Mouse (Mus musculus): ENCODE measurements around the gene C1qtnf6. TPM values are rescaled to one million over a fixed set of nuclear protein-coding genes. Genes with fewer than 3 reads are reported as not detected.

The C1qtnf6 gene
- polyA plus RNA-seq, 1 experiment from 2014 or later = 30.4 TPM

Other genes starting within 250 kb of the C1qtnf6 start
- 0.19 and 0.35 TPM in 2 replicates for gene Csf2rb2, start 225.7 kb downstream of the C1qtnf6 start, polyA plus RNA-seq (2015; fragmentation: Nextera tagmentation; extraction: Ambion mirVana)
- gene Csf2rb, start 205.7 kb downstream of the C1qtnf6 start, polyA plus RNA-seq (2015; fragmentation: Nextera tagmentation; extraction: Ambion mirVana) = 1.2 TPM in 2 replicates
- gene Tex33, start 135.5 kb downstream of the C1qtnf6 start, polyA plus RNA-seq (2015; fragmentation: Nextera tagmentation; extraction: Ambion mirVana) = not detected in 2 replicates
- gene Tst, start 125.5 kb downstream of the C1qtnf6 start, polyA plus RNA-seq (2015; fragmentation: Nextera tagmentation; extraction: Ambion mirVana) = 44.3 and 52.1 TPM in 2 replicates
- gene Mpst, start 125.0 kb downstream of the C1qtnf6 start, polyA plus RNA-seq (2015; fragmentation: Nextera tagmentation; extraction: Ambion mirVana) = 3.3 and 4.1 TPM in 2 replicates
- gene Kctd17, start 102.9 kb downstream of the C1qtnf6 start, polyA plus RNA-seq (2015; fragmentation: Nextera tagmentation; extraction: Ambion mirVana) = 40.0 and 45.8 TPM in 2 replicates
- gene Tmprss6, start 62.8 kb downstream of the C1qtnf6 start, polyA plus RNA-seq (2015; fragmentation: Nextera tagmentation; extraction: Ambion mirVana) = 0.31 and 1.0 TPM in 2 replicates
- 0.44 and 0.60 TPM in 2 replicates for gene Il2rb, start 36.1 kb downstream of the C1qtnf6 start, polyA plus RNA-seq (2015; fragmentation: Nextera tagmentation; extraction: Ambion mirVana)
- gene Sstr3, start 13.3 kb upstream of the C1qtnf6 start, polyA plus RNA-seq (2015; fragmentation: Nextera tagmentation; extraction: Ambion mirVana) = 0.30 and 0.58 TPM in 2 replicates
- 8.1 and 11.1 TPM in 2 replicates for gene Rac2, start 41.4 kb upstream of the C1qtnf6 start, polyA plus RNA-seq (2015; fragmentation: Nextera tagmentation; extraction: Ambion mirVana)
- 7.1 and 8.1 TPM in 2 replicates for gene Cyth4, start 65.6 kb upstream of the C1qtnf6 start, polyA plus RNA-seq (2015; fragmentation: Nextera tagmentation; extraction: Ambion mirVana)
- 0.04 TPM in 1 of 2 replicates, not detected in the other for gene Elfn2, start 187.4 kb upstream of the C1qtnf6 start, polyA plus RNA-seq (2015; fragmentation: Nextera tagmentation; extraction: Ambion mirVana)
- 25.4 and 25.6 TPM in 2 replicates for gene Mfng, start 242.1 kb upstream of the C1qtnf6 start, polyA plus RNA-seq (2015; fragmentation: Nextera tagmentation; extraction: Ambion mirVana)

Measured in kidney, embryonic 15.5 days (tissue).